Mouse (Mus musculus): ENCODE data around the gene Ptpn12.

Ptpn12 gene

DNA sequence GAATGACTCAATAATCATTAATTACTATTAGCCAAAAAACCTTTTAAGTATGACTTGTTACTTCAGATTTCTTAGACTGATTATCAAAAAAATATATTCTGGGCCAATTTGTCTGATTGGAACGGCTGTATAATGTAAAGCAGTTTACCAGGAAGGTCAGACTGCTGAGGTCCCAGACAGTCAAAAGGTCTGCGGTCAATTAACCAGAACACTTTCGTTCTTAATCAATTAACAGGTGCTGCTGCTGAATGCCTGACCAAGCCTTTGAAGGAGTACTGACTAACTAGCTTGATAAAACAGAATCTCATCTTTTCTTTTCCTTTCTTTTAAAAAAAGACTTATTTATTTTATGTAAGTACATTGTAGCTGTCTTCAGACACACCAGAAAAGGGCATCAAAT is 23.1 kb downstream of the Ptpn12 start:
- in situ Hi-C loops (cut with MboI, MseI): no loop called here

DNA sequence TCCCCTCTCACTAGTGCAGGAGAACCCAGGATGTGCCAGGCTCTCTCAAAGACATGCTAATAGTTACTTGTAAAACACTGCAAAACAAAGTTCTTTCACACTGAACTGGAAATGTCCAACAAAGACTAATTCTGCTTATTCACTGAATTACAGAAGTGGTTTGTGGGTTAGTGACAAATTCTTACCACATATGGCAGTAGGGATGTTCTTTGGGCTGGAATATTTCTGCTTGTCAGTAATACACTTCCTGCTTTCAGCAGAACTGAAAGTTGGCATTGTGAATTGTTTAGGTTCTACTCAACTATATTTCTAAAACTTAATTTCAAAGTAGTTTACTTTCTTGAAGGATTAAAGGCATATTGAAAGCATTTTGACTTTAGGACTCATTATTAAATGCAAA is 25.5 kb downstream of the Ptpn12 start:
- in situ Hi-C loops (cut with MboI, MseI): no loop called here

- in situ Hi-C loops (cut with MboI, MseI): no loop called here
Observed at GRCm38 (mm10) chr5:21017075-21017474, 38.6 kb downstream of the Ptpn12 start.

DNA sequence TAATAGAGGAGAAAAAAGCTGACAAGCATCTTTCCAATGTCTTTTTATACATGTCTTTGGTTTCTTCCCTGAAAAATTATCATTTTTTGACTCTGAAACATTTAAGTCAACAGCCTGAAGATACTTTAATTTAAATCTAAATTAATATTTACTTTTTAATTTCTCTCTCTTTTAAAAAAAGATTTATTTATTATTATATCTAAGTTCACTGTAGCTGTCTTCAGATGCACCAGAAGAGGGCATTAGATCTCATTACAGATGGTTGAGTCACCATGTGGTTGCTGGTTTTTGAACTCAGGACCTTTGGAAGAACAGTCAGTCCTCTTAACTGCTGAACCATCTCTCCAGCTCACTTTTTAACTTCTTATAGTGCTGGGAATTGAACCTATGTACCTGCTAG is 44.8 kb downstream of the Ptpn12 start:
- in situ Hi-C loops (cut with MboI, MseI): no loop called here

DNA sequence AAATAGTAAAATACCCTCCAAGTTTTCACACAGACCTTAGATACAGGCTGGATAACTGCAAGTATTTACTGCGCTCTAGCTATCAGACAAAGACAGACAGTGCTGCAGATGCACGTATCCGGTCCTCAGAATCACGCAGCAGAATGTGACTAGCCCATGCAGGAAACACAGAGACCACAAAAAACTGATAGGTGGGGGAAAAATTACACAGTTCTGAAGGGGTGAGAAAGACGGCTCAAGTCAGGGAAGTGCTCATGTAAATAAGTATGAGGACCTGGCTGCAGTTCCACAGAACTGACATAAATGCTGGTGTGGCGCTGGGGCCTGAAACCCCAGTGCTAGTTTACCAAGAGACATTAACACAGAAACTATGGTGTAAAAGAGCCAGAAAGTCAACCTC is 53.0 kb downstream of the Ptpn12 start:
- in situ Hi-C loops (cut with MboI, MseI): no loop called here

GRCm38 (mm10) chr5:21001622-21002315 is 53.9 kb downstream of the Ptpn12 start:
- in situ Hi-C loops (cut with MboI, MseI): no loop called here

- in situ Hi-C loops (cut with MboI, MseI): loop anchor here (10.0 to 25.0 kb wide), 2 partner anchors 636 to 736 kb away; no protein-coding TSS in a partner anchor
Observed at GRCm38 (mm10) chr5:20998427-20998826, 57.3 kb downstream of the Ptpn12 start.

DNA sequence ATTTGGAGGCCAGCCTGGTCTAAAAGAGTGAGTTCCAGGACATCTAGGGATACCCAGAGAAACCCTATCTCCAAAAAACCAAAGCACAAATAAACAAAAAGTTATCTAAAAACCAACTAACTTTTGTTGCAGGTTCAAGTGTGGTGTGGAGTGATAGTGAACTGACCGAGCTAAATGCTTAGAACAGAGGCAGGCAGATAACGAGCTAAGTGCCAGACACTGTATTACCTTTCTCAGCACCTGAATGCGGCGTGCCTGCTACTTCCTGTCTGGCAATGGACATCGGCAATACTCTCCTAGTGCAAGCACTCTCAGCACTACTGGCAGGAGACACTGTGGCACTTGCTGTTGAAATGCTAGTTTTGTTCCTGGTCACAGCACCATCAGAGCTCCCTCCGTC is 58.2 kb downstream of the Ptpn12 start:
- in situ Hi-C loops (cut with MboI, MseI): loop anchor here (10.0 to 25.0 kb wide), 2 partner anchors 637 to 735 kb away; no protein-coding TSS in a partner anchor

- in situ Hi-C loops (cut with MboI, MseI): loop anchor here (10.0 to 25.0 kb wide), 2 partner anchors 645 to 728 kb away; no protein-coding TSS in a partner anchor
Observed at GRCm38 (mm10) chr5:20990062-20990809, 65.5 kb downstream of the Ptpn12 start.

DNA sequence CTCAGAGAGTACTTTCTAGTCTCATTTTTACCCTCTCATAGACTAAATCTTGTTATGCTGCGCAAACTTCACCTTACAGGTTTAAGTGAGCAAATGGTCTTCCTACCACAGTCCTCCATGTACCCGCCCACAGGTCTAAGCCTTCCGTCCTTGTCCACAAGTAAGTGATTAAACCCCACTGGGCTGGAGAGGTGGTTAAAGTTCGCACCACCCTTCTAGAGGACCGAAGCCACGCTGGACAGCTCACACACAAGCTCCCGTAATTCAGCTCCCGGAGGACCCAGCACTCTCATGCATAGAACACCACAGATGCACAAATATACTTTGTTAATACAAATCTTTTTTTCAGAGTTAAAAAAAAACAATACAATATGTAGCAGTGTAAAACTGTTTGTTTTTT is 69.4 kb downstream of the Ptpn12 start:
- in situ Hi-C loops (cut with MboI, MseI): loop anchor here (10.0 to 25.0 kb wide), 2 partner anchors 724 to 1291 kb away; no protein-coding TSS in a partner anchor

- in situ Hi-C loops (cut with MboI, MseI): loop anchor here (10.0 to 25.0 kb wide), 2 partner anchors 721 to 1289 kb away; no protein-coding TSS in a partner anchor
Observed at GRCm38 (mm10) chr5:20983505-20983904, 72.2 kb downstream of the Ptpn12 start.

DNA sequence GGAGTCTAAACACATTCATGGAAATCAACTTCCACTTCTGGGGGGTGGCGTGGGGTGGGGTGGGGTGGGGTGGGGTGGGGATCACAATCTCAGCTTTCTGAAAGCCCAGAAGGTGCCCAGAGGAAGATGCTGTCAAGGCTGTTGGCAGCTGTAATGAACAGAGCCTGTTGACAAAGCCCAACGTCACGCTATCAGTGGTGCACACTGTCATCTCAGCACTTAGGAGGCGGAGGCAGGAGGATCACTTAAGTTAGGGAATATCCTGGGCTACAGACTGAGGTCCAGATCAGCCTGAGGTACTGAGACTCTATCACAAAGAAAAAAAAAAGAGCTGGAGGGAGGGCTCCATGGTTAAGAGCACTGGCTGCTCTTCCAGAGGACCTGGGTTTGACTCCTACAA is 81.0 kb downstream of the Ptpn12 start:
- in situ Hi-C loops (cut with MboI, MseI): loop anchor here (25.0 kb wide), 1 partner anchor 712 kb away; no protein-coding TSS in a partner anchor

DNA sequence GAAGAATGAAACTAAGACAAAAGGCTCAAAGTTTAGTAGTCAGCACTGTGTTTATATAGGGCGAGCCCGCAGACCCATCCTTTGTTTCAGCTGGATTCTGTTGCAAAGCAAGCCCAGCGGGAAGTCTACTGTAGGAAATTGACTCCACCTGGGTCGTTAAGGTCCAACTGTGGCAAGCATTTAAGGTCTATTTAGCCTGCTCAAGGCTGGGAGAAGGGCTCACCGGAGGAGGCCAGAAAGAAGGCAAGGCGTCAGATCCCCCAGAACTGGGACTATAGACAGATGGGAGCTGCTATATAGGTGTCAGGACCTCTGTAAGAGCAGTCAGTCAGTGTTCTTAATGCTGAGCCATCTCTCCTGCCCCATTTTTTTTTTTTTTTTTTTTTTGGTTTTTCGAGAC is 81.7 kb downstream of the Ptpn12 start:
- in situ Hi-C loops (cut with MboI, MseI): no loop called here

DNA sequence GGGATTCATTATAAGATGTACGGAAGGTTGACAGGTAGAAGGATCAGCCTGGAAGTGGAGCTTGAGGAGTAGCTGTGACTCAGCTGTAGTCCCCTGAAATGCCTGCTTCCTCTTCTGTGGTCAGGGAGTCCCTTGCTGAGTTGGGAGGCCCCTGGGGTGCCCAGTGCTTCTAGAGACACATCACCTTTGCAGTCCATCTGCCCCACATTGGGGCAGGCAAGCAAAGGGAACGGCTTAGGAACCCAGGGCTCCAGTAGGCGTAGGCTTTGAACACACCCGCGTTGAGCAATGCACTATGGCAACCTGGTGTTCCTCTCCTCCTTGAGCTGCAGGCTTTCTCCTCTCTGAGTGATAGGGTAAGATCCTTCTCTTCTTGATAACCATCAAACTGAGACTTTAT is 82.6 kb downstream of the Ptpn12 start:
- in situ Hi-C loops (cut with MboI, MseI): no loop called here

DNA sequence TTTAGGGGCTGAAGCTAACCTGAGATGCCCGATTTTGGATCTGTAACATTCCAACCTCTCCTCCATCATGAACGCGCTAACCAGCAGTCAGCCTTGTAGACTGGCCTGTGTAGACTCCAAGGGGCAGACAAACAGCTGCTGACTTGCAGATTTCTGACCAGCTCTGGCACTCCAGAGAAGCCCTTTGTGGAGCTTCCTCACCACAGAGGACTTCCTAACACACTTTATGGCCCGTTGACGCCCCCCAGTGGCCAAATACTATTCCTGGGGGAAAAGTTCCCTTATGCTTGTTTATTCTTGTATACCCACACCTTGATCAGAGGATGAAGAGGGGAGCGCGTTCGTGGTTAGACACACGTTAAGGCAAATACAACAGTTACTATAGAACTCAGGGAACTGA is 86.7 kb downstream of the Ptpn12 start:
- in situ Hi-C loops (cut with MboI, MseI): no loop called here

DNA sequence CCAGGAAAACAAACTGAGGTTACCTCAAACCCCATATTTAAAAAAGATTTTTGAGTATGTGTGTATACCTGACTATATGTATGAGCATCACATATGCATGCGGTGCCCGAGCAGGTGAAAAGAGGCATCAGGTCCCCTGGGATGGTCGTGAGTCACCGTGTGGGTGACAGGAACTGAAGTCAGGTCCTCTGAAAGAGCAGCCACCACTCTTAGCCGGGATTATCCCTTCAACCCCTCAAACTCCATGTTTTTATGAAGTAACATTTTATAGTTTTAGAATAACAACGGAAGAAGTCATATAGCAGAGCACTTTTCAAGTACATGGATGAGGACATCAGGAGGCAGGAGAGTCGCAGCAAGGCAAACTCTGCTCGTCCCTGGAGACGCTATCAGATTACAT is 87.2 kb downstream of the Ptpn12 start:
- in situ Hi-C loops (cut with MboI, MseI): no loop called here

DNA sequence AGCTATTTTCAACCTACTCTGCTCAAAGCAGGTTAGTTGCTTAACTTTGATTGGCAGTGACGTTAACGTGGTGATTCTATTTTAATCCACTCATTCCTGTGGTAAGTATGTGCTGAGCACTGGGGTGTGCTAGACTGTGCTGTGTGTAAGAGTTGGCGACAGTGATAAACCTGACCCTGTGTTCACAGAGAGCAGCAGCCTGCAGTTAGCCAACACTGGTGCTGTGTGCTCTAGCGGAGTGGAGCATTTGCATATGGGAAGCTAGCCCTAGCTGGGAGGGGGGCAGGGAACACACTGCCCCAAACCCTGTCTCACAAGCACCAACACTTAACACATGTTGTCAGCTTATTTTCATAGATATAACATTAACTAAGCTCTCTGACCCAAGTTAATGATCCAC is 87.8 kb downstream of the Ptpn12 start:
- in situ Hi-C loops (cut with MboI, MseI): no loop called here

- in situ Hi-C loops (cut with MboI, MseI): no loop called here
Observed at GRCm38 (mm10) chr5:20964446-20964845, 91.3 kb downstream of the Ptpn12 start.

- in situ Hi-C loops (cut with MboI, MseI): no loop called here
Observed at GRCm38 (mm10) chr5:20963295-20963694, 92.4 kb downstream of the Ptpn12 start.

- in situ Hi-C loops (cut with MboI, MseI): no loop called here
Observed at GRCm38 (mm10) chr5:20960927-20961326, 94.8 kb downstream of the Ptpn12 start.

- in situ Hi-C loops (cut with MboI, MseI): loop anchor here (5.0 to 10.0 kb wide), 2 partner anchors 96 to 299 kb away; no protein-coding TSS in a partner anchor
Observed at GRCm38 (mm10) chr5:20956298-20956697, 99.4 kb downstream of the Ptpn12 start, which contains the start of gene Rsbn1l. Gene Rsbn1l (minus strand): TSS chr5:20956398.

DNA sequence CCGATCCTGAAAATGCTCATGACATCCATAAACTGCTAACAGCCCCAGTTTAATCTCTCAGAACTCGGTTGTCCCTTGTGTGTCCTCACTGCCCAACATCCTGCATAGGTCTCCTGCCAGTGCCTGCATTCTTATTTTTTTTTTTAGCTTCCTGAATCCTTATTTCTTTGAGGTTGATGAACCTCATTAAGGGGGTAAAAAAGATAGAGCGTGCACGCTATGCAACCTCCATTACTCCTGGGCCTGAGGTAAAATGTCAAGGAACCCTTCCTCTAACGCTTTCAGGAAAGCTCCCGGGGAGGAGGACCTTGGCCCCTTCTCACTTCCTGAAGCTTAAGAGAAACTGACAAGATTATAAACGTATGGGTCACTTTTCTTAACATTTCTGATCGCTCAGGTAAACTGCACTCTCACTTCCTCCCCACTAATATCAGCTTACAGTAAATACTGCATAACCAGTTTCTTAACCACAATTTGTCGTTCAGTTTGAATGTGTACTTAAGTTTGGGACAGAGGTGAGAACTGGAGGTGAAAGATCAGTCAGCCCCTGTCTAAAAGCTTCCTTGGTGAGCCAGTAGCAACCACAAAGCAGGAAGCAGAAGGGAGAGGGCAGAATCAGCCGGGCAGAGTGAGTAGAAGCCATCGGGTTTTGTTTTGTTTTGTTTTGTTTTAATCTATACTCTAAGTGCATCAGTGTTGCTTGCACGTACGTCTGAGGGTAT is 100.4 kb downstream of the Ptpn12 start:
- in situ Hi-C loops (cut with MboI, MseI): loop anchor here (5.0 to 10.0 kb wide), 2 partner anchors 97 to 300 kb away; no protein-coding TSS in a partner anchor
